Mouse (Mus musculus): ENCODE measurements around the gene Arid4a.

- no peak for TF ChIP-seq POLR2A (IDR thresholded peaks at IDR 0.05; ENCODE audit: extremely low read depth, insufficient read depth, low read length)
- no peak for TF ChIP-seq CTCF (IDR thresholded peaks at IDR 0.05; ENCODE audit: extremely low read depth, insufficient read depth, low read length)
These were observed 30.8 kb upstream of the Arid4a start for GRCm38 (mm10) chr12:70984855-70985550.
